ENCODE assay signal across 15 mouse cellular contexts in genomic region chr12:80832313-80832712, GRCm38 (mm10).
"Had no signal": no experiment of that assay in that cellular context is flagged by ENCODE, and none has a peak within 500 bp of the region (broad histone marks: within the 10 kb centered on the region; RNA-seq: fewer than 3 reads in every experiment).

No protein-coding gene starts in this region.

- H3K9ac ChIP-seq: kidney, embryonic 15.5 days; limb, embryonic 13.5 days; liver, embryonic 14.5 days; lung, embryonic 14.5 days; neural tube, embryonic 13.5 days had no signal

- H3K4me1 ChIP-seq: midbrain, embryonic 10.5 days had no signal

- H3K4me2 ChIP-seq: kidney, embryonic 15.5 days; limb, embryonic 13.5 days; lung, embryonic 14.5 days; neural tube, embryonic 13.5 days had no signal

- H3K27ac ChIP-seq: kidney, embryonic 15.5 days; limb, embryonic 13.5 days; liver, embryonic 14.5 days; midbrain, embryonic 10.5 days; neural tube, embryonic 13.5 days had no signal

- H3K4me3 ChIP-seq: kidney, embryonic 15.5 days; limb, embryonic 13.5 days; midbrain, embryonic 10.5 days; neural tube, embryonic 13.5 days had no signal

- DNase-seq: kidney, adult 11 months; kidney, postnatal 14 days; left cerebral cortex, postnatal 4 days; lung, embryonic 14.5 days; lung, postnatal 10 days; lung, postnatal 4 days; midbrain, embryonic 14.5 days; right cerebral cortex, adult 18-20 months; thymus, adult 18-20 months; thymus, postnatal 14 days had no signal

- H3K9me3 ChIP-seq: kidney, embryonic 15.5 days; limb, embryonic 13.5 days; midbrain, embryonic 10.5 days; neural tube, embryonic 13.5 days had no signal

- H3K27me3 ChIP-seq: kidney, embryonic 15.5 days; limb, embryonic 13.5 days; neural tube, embryonic 13.5 days had no signal
